Mouse (Mus musculus): ENCODE results near the gene Phkg1.
A peak's percentile ranks its signal among the peaks of the same experiment; 100 is the strongest.
"Not testable (repeated sequence)": the region's sequence is repeated elsewhere in the genome, so short reads cannot be mapped to it uniquely, and the experiment has no call there.

Gene Phkg1

GRCm38 (mm10) chr5:129898449-129898848, at the start of gene Phkg1:
TSS of gene Phkg1 (minus strand) at chr5:129898549.
- DNase-seq (ENCODE audit: low spot score in 2 of 2) = no peak

GRCm38 (mm10) chr5:129947528-129948033, 49.2 kb upstream of the Phkg1 start:
- DNase-seq (ENCODE audit: low spot score in 2 of 2) = no peak

- DNase-seq (ENCODE audit: low spot score in 2 of 2) = no peak
These were observed 45.1 kb upstream of the Phkg1 start for GRCm38 (mm10) chr5:129943402-129943801.

GRCm38 (mm10) chr5:129942073-129942939, 44.0 kb upstream of the Phkg1 start:
- DNase-seq (ENCODE audit: low spot score in 2 of 2) = peak in 1 of 2 experiments; percentile 9

DNA sequence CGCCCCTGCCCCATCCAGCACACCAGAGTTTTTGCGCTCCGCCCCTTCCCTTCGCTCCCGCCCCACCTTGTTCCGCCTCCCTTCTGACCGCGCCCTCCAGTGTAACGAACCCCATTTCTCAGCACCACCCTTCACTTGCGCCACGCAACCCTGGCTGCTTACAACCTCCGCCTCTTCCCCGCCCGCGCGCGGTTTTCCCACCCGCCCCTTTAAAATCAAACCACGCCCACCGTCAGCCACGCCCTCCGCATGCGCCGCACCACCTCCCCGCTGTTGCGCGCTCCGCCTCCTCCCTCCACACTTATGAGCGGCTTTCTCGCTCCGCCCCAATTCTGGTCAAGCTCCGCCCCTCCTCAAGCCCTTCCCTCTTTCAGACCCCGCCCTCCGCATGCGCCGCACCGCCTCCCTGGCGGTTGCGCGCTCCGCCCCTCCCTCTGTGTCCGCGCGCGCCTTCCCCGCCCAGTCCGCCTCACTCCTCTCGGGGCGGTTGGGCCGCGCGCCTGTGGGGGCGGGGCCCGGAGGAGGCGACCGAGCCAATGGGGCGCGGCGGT, 43.2 kb upstream of the Phkg1 start, which contains the start of gene Vkorc1l1:
Vkorc1l1 (plus strand) TSS at position 476 of the 551 bp plus-strand sequence.
- DNase-seq (ENCODE audit: low spot score in 2 of 2) = peak; percentile 96 to 97

DNA sequence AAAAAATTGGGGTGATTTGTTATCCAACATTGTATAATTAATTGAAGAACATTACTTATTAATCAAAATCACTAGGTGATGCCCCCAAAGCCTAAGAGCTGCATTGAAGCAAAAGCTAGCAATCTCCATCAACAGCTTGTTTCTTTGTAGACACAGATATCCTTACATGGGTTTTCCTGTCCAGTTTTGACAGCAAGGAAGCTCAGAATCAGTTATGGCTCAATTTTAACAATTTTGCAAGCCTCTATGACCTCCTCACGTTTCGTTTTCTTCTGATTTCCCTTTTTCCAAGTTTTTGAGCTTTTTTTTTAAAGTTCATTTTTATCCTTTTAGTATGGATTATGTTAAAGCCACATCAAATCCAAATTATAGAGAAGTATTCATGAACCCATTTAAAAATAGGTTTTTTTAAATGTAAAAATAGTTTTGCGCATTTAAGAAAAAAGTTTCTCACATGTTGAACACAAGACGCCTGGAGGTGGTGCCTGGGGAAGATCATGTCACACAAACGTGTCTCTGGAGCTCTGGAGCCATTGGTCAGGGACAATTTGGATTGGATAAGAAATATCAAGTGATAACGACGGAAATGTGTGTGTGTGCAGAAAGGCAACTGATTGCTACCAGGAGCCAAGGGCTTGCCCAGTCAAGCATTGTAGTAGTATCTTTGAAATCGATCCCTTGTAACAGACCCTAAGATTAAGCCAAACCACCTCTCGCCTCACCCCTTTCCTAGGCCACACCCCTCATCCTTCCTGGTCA, 42.6 kb upstream of the Phkg1 start:
- DNase-seq (ENCODE audit: low spot score in 2 of 2) = no peak

GRCm38 (mm10) chr5:129940281-129940680, 41.9 kb upstream of the Phkg1 start:
- no peak for DNase-seq (ENCODE audit: low spot score in 2 of 2)

DNA sequence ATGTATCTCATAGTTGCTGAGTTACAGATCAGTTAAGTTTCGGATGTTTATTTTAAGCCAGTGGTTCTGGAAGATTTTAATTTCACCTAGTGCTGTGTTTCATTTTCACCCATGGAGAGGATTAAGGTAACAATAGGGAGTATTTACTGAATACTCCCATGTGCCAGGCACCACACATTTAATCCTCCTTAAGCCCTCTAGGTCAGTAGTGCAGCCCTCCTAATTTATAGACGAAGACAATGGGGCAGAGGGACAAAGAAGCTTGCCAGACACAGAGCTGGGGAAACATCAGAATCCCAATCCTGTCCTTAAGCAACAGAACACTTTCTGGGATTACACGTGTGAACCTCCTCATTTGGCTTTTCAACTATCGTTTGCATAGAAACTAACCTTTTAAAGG, 38.6 kb upstream of the Phkg1 start:
- no peak for DNase-seq (ENCODE audit: low spot score in 2 of 2)

DNA sequence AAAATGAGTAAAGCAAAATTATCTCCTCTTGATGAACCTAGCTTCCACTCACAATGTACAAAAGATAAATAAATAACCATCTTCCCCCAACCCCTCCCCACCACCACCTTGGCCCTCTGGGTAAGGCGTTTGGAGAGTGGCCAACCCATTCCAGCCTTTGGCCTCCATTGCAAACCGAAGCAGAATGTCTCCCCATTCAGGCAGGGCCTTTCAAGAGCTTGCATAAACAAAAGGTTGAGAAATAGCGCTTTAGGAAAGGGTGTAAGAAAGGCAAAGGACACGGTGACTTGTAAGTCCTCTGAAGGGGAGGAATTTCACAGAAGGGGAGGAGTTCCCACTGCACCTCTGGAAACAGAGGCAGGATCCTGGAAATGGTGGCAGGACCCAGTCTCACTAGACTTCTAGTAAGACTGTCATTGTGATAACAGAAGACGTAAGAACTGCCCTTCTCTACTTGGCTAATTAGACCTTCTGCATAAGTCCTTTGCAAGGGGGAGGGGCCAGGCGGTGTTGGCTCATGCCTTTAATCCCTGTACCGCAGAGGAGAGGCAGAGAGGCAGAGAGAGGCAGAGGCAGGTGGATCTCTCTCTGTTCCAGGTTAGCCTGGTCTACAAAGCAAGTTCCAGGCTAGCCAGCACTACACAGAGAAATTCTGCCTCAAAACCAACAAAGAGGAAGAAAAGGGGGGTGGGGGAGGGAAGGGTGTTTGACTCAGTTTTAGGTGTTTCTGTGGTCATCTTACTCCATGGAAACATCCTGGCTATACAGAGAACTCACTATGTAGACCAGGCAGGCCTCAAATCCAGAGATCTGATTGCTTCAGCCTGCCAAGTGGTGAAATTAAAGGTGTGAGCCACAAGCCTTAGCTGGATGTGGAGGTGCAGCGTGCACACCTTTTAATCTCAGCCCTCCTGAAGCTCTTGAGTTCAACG, 31.8 kb upstream of the Phkg1 start:
- DNase-seq (ENCODE audit: low spot score in 2 of 2) = no peak

GRCm38 (mm10) chr5:129925933-129926332, 27.6 kb upstream of the Phkg1 start:
- DNase-seq (ENCODE audit: low spot score in 2 of 2) = no peak

DNA sequence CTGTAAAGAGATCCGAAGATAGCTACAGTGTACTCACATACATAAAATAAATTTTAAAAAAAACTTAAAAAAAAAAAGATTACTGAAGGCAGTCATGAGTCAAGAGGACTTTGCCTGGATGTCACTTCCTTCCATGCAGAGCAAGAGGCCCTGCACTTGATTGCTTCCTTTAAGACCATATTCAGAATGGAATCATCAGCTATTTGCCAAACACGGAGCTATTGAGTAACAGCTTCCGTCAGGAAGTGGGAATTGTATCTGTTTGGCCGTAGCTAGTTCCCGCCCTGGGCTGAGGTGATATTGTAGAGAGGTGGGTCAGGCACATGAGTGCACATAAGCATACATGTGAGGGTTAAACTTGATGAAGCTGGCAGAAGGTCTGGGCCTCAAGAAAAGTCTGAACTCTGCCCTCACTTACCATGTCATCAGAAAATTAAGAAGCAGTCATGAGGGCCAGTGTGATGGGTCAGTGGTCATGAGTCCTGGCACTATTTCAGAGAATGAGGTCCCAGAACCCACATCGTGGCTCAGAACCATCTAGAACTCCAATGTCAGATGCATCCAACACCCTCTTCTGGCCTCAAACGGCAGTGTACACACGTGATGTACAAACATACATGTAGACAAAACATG, 26.6 kb upstream of the Phkg1 start:
- DNase-seq (ENCODE audit: low spot score in 2 of 2) = no peak

GRCm38 (mm10) chr5:129921972-129922371, 23.6 kb upstream of the Phkg1 start:
- no peak for DNase-seq (ENCODE audit: low spot score in 2 of 2)

- DNase-seq (ENCODE audit: low spot score in 2 of 2) = no peak
These were observed 21.0 kb upstream of the Phkg1 start for GRCm38 (mm10) chr5:129919320-129919719.

DNA sequence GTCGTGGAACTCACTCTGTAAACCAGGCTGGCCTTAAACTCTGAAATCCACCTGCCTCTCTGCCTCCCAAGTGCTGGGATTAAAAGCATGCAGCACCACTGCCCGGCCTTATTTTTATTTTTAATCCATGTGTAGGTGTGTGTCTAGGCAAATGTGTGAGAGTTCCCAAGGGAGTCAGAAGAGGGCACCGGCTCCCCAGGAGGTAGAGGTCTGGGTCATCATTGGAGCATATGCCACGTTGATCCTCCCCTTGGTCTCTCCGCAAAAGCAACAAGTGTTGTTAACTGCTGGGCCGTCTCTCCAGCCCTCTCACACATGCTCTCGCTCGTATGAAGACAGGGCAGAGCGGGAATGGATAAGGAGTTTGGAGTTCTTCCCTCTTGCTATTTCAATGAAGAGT, 20.4 kb upstream of the Phkg1 start:
- DNase-seq (ENCODE audit: low spot score in 2 of 2) = no peak

- DNase-seq (ENCODE audit: low spot score in 2 of 2) = no peak
These were observed 19.8 kb upstream of the Phkg1 start for GRCm38 (mm10) chr5:129918065-129918651.

DNA sequence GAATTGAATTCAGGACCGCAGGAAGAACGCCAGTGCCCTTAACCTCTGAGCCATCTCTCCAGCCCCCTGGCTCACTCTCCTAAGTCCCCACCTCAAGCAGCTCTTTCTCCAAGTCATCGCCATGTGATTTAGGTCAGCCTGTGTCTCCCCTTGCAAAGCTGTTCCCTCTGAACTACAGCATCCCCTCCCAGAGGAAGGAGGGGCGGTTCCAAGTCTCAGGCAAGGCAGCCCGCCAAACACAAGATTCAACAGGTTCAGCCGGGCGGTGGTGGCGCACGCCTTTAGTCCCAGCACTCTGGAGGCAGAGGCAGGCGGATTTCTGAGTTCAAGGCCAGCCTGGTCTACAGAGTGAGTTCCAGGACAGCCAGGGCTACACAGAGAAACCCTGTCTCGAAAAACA, 17.1 kb upstream of the Phkg1 start:
- DNase-seq (ENCODE audit: low spot score in 2 of 2) = not testable (repeated sequence)

DNA sequence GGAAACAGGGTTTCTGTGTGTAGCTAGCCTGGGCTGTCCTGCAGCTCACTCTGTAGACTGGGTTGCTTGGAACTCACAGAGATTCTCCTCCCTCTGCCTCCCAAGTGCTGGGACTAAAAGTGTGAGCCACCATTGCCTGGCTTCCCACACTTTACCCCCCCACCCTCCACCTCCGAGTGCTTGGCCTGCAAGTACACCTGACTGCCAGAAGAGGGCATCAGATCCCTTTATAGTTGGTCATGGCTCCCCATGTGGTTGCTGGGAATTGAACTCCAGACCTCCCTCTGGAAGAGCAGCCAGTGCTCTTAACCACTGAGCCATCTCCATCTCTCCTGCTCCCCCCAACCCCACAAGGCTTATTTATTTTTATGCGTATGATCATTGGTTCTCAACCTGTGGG, 15.7 kb upstream of the Phkg1 start:
- no peak for DNase-seq (ENCODE audit: low spot score in 2 of 2)

DNA sequence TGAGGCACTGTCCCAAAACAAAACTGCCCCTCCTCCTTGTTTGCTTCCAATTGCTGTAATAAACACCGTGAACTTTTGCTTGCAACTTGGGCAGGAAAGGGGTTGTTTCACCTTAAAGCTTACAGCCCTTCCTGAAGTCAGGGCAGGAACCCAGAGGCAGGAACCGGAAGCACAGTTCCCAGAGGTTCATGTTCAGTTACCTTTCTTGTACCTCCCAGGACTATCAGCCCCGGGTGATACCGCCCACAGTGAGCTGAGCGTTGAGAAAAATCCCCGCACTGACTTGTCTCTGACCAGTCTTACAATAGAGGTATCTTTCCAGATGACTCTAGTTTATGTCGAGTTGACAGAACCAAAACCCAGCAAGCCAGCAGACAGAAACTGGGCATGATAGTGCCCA, 11.2 kb upstream of the Phkg1 start:
- DNase-seq (ENCODE audit: low spot score in 2 of 2) = no peak

DNA sequence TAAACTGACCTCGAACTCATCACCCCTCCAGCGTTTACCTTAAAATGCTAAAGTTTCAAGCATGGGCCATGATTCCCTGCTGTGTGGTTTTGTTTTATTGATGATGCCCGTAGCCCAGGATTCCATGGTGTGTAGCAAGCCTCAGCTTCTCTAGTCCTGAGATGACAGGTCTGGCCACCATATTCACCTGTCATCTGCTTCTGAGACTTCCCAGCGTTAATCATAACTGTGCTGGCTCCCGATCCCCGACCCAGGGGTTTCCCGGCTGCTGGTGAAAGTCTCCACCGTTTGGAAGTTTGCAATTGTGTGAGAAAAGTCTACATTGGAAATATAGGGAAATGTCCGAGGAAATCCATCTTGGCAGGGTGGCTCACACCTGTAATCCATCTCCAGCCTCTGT, 10.8 kb upstream of the Phkg1 start:
- DNase-seq (ENCODE audit: low spot score in 2 of 2) = no peak

GRCm38 (mm10) chr5:129908242-129908965, 10.1 kb upstream of the Phkg1 start, which contains the start of gene Nupr1l:
TSS of gene Nupr1l (plus strand) at chr5:129908540.
- DNase-seq (ENCODE audit: low spot score in 2 of 2) = peak; percentile 84 to 89

All from frontal cortex, postnatal 36 days (tissue).